Mouse (Mus musculus): ENCODE measurements around the gene Nfil3. TPM values are rescaled to one million over a fixed set of nuclear protein-coding genes. Genes with fewer than 3 reads are reported as not detected.

Gene Nfil3
- total RNA-seq (2021), result 10 to 100 TPM; 12.5 to 15.1 TPM

DNA sequence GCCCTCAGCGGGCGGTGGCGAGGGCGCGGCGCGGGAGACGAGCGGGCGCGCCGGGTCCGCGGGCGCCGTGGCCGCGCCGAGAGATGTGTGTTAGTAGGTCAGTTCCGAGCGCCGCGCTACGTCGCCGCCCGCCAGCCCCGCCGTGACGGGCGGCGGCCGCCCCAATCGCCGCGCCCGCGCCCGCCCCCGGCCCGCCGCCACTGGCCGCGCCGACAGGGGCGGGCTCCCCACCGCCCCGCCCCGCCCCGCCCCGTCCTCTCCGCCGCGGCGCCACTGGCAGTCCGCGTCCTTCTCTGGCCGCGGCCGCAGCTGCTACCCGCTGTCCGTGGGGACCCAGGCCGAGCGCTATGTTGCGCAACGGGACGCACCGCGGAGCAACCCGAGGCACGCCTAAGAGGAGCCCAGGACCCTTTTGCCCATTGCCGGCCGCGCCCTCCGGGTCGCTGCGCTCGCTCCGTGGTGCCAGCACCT is at the start of gene Nfil3:
Gene Nfil3, minus strand, starts transcription at position 123 of the 471 bp plus-strand sequence.
- DNase-seq (ENCODE audit: extremely low spot score in 1 of 2, low spot score in 1 of 2), result peak in 1 of 2 experiments; percentile 55

DNA sequence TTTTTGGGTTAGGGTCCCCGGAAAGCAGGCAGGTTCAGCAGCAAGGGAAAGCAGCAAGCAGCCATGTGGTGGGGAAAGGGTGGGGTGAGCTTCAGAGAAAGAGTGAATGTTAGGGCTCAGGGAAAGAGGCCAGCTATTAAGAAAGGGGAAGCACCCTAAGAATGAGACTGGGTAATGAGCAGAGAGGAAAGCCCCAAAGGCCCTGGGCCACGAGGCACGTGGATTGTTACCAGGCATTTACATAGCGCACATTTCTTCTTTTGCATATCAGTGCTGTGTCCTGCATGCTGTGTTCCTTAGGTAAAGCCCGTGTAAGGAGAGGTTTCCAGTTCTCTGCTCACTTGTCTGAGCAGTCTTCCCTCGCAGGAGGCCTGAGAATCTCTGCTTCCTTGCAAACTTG is 43.4 kb upstream of the Nfil3 start:
- DNase-seq (ENCODE audit: extremely low spot score in 1 of 2, low spot score in 1 of 2), result no peak

DNA sequence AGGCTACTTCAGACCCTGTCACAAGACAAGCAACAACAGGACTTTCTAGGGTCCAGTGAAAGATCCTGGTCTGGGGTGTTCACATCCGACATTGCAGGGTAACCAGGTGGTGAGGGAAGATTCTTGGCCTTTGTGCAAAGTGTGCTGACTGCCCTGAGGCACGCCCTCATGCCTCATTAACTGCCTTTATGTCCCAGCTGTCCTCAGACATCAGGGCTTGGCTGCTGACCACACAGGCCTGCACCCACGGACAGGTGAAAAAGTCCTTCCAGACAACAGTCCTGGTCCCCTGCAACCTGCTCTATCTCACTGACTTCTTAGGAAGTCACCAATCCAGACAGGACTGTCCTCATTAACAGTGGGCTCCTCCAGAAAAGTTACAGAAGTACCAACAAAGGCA is 39.4 kb upstream of the Nfil3 start:
- DNase-seq (ENCODE audit: extremely low spot score in 1 of 2, low spot score in 1 of 2), result no peak

DNA sequence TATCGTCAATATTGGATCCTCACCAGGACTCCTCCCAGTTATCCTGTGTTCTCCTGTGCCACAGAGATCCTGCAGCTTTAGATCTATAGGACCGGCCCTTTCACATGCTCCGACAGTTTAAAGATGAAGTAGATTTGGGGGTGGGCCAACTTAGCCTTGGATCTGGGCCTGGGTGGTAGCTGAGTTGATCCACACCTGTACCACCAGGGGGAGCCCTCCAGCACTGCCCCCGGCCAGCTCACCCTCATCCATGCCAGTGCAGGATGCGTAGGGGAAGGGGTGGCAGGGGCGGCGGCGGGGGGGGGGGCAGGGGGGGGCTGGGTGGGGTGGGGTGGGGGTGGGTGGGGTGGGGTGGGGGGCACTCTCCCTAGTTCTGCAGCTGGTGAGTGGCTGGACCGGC is 38.7 kb upstream of the Nfil3 start:
- peak in 1 of 2 experiments; percentile 18 for DNase-seq (ENCODE audit: extremely low spot score in 1 of 2, low spot score in 1 of 2)

GRCm38 (mm10) chr13:53018976-53019375 is 38.1 kb upstream of the Nfil3 start:
- no peak for DNase-seq (ENCODE audit: extremely low spot score in 1 of 2, low spot score in 1 of 2)

DNA sequence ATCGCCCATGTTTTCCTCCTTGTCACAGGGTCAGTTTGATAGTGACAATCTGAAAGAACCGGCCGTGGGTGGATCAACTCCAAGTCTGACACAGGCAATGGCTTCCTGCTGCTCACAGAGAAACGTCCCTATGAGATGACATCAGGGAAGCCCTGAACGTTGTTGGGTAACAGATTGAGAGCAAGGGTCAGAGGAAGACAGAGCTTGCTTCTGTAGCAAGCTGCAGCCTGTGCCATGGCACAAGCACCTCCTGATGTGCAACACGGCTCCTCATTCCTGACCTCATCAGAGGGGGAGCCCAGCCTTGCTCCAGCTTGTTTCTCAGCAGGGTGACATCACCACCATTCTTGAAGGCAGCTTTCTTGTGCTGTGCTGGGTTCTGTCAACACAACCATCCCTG is 37.1 kb upstream of the Nfil3 start:
- no peak for DNase-seq (ENCODE audit: extremely low spot score in 1 of 2, low spot score in 1 of 2)

GRCm38 (mm10) chr13:53017117-53017516 is 36.2 kb upstream of the Nfil3 start:
- no peak for DNase-seq (ENCODE audit: extremely low spot score in 1 of 2, low spot score in 1 of 2)

DNA sequence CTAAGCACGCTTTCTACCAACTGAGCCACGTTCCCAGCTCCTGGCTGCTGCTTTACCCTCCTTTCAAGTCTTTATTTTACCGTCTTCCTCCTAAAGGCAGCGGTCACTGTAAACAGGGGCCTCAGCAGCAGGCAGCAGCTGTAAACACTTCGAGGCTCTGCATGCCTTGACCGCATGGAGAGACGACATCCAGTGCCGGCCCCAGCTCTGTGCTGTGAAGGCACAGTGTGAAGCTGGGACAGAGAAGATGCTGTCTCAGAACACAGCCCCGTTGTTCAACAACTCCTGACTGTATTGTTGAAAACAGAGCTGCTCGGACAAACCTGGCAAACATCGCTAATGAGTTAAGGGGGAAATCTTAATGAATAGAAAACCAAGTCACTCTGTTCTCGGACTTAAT is 30.6 kb upstream of the Nfil3 start:
- DNase-seq (ENCODE audit: extremely low spot score in 1 of 2, low spot score in 1 of 2), result no peak

GRCm38 (mm10) chr13:53008489-53009184 is 27.8 kb upstream of the Nfil3 start:
- peak in 1 of 2 experiments; percentile 11 for DNase-seq (ENCODE audit: extremely low spot score in 1 of 2, low spot score in 1 of 2)

DNA sequence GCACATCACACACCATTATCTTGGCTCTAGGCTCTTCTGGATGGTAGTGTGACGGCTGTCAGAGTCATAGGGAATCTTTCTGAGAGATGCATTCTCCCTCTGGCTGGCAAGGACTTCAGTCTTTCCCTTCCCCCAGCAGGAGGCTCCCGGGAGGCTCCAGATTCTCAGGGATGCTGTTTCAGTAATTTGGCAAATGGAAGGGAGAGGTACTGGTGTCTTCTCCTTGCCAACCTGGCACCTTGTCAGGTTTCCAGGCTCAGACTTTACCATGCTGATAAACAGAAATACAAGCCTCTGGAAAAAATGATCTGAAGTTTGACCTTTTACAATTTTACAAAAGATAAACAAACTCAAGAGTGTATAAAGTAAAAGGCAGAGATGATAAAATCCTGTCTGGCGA is 26.9 kb upstream of the Nfil3 start:
- no peak for DNase-seq (ENCODE audit: extremely low spot score in 1 of 2, low spot score in 1 of 2)

DNA sequence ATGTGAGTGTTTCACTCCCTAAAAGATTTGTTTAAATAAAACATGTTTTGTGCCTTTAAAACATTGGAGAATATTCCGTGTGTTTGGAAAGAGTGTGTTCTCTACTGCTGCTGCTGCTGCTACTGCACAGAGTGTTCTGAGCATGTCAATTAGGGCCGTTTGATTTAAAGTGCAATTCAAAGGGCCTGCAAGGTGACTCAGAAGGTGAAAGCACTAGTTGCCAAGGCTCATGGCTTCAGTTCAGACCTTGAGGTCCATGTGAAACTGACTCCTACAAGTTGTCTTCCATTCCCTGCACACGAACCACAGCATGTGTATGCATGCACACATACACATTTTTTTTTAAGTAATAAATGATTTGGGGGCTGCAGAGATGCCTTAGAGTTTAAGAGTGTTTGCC is 22.4 kb upstream of the Nfil3 start:
- DNase-seq (ENCODE audit: extremely low spot score in 1 of 2, low spot score in 1 of 2), result no peak

DNA sequence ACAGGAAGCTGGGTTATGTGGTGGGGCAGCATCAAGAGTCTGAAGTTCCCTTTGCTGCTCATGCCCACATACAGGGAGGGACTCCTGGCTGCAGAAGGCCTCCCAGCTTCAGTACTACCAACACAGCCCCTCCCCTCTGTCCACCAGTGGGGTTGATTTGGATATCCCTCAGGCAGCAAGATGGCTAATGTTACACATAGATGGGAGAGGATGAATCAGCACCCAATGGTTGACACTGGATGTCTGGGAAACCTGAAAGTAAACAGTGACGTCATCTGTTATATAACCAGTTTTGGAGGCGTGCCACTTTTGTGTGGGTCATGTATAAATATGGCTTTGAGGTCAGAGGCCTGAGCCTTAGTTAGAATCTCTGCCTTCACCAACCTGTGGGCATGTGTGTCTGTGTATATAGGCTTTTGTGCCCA is 20.6 kb upstream of the Nfil3 start:
- DNase-seq (ENCODE audit: extremely low spot score in 1 of 2, low spot score in 1 of 2), result no peak

- DNase-seq (ENCODE audit: extremely low spot score in 1 of 2, low spot score in 1 of 2), result no peak
Measured at GRCm38 (mm10) chr13:53000481-53000880, 19.6 kb upstream of the Nfil3 start.

DNA sequence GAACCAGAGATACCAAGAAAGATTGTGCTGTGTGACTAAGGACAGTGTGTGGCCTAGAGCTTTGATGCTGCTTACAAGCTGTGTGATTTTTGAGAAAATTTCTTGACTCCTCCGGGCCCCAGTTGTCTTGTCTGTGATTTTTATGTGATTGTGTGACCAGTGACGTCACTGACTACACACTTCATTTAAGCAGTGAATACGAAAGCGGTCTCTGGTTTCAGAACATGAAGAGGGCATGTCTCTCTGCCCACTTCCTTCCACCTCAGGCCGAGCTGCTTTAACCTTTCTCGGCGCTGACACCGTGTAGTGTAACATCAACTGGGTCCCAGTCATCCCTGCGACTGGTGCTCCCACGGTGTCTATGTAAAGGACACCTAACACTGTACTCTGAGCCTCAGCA is 17.7 kb upstream of the Nfil3 start:
- no peak for DNase-seq (ENCODE audit: extremely low spot score in 1 of 2, low spot score in 1 of 2)

GRCm38 (mm10) chr13:52997806-52998205 is 16.9 kb upstream of the Nfil3 start:
- no peak for DNase-seq (ENCODE audit: extremely low spot score in 1 of 2, low spot score in 1 of 2)

GRCm38 (mm10) chr13:52996201-52996600 is 15.3 kb upstream of the Nfil3 start:
- no peak for DNase-seq (ENCODE audit: extremely low spot score in 1 of 2, low spot score in 1 of 2)

GRCm38 (mm10) chr13:52994197-52994881 is 13.5 kb upstream of the Nfil3 start:
- DNase-seq (ENCODE audit: extremely low spot score in 1 of 2, low spot score in 1 of 2), result no peak

DNA sequence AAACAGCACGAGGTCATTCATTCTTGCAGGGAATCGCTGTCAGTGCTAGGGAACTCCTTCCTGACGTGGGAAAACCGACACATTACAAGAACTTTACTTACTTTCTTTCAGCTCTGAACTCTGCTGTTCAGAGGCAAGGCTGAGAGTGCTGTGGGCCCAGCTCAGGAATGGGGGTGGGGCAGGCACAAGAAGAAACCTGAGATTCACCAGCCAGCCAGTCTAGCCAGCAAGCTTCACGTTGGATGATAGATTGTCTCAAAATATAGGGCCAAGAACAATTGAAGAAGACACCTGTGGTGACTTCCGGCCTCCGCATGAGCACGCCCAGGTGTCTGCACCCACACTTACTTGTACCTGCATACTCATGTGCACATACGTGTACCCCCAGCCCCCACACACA is 9.3 kb upstream of the Nfil3 start:
- no peak for DNase-seq (ENCODE audit: extremely low spot score in 1 of 2, low spot score in 1 of 2)

DNA sequence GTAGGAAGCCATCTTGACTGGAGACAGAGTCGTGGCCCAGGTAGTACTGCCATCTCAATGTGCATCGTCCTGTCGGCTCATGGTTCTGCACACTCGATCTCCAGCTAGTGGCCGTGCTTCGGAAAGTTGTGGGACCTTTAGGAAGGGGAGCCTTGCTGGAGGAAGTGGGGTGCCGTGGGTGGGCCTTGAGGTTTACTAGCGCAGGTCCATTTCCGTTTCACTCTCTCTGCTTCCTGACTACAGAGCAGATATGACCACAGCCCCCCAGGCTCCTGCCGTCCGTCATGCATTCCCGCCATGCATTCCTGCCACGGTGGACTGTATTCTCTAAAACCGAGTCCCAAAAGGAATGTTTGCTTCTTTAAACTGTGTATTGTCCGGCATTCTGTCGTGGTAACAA is 8.1 kb upstream of the Nfil3 start:
- no peak for DNase-seq (ENCODE audit: extremely low spot score in 1 of 2, low spot score in 1 of 2)

GRCm38 (mm10) chr13:52987880-52988279 is 7.0 kb upstream of the Nfil3 start:
- no peak for DNase-seq (ENCODE audit: extremely low spot score in 1 of 2, low spot score in 1 of 2)

DNA sequence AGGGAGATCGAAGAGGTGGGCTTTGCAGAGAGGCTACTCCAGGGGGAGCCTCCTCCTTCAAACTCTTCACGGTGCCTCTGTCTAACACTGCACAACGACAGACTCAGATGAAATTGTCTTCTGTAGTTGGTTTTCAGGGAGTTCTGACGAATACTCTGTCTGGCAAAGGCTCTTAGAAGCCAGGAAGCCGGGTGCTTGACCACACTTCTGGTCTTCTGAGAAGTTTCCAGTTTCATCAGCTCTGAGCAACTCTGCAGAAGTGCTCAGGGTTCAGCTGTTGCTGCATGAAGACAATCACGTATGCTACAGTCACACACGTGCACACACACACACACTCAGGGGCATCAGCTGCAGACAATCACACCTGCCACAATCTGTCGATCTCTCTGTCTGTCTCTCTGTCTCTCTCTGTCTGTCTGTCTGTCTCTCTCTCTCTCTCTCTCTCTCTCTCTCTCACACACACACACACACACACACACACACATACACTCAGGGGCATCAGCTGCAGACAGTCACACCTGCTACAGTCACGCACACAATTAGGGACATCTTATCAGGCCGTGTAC is 5.4 kb upstream of the Nfil3 start:
- no peak for DNase-seq (ENCODE audit: extremely low spot score in 1 of 2, low spot score in 1 of 2)
